Mouse (Mus musculus) myocyte (in vitro differentiated cells): ENCODE measurements at regions not wholly inside any gene's neighbourhood (a gene's known extent, or its start where the extent isn't known, plus 50 kb on each side); places are given as distances from the start of the nearest gene placed in this dataset.

Experiments
- MAX ChIP-seq: IDR thresholded peaks from one replicate; pipeline ENCODE4 v1.6.1; 2011; ENCODE audit warnings: low read depth, mild to moderate bottlenecking, control low read depth
- TCF12 ChIP-seq: IDR thresholded peaks from one replicate; pipeline ENCODE4 v1.6.1; 2011; ENCODE audit warnings: mild to moderate bottlenecking, control low read depth; ENCODE audit not compliant: poor library complexity, insufficient read depth, severe bottlenecking

DNA sequence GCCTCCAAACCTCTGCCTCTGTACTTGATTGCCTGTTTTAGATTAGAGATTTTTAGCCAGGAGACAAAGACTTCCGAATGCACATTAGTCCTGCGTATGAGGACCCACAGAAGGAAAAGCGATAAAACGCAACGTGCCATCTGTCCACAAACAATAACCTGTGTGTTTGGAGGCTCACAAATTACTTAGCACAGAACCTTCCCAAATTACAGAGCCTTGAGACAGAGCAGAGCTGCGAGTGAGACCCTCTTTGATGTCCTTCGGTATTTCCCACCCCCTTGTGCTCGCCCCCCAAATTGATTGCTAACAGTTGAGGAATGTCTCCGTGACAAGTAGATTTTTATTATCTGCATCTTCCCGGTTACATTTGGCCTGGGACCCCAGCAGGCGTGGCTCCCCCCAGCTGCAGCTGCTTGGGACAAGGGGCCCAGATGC, 435.4 kb downstream of the Zfp536 start:
- TF ChIP-seq TCF12 (no peak), MAX (no peak)
